Mouse (Mus musculus): ENCODE results near the gene Stx12. TPM values are rescaled to one million over a fixed set of nuclear protein-coding genes. Genes with fewer than 3 reads are reported as not detected.
"Not testable (repeated sequence)": the region's sequence is repeated elsewhere in the genome, so short reads cannot be mapped to it uniquely, and the experiment has no call there.

The Stx12 gene
- 61.6 and 63.4 TPM in 2 replicates for polyA plus RNA-seq (2015; fragmentation: Nextera tagmentation; extraction: Ambion mirVana)

GRCm38 (mm10) chr4:132884064-132884843 lies at the start of gene Stx12:
TSS of gene Stx12 (minus strand) at chr4:132884509.
- Histone ChIP-seq H3K4me3 (peak within 1 kb of the TSS; percentile 97), H3K36me3 (peaks cover 19% of the 10 kb centered on the region; the same call in 1 of the 2 replicates), H3K4me1 (peaks cover 18% of the 10 kb centered on the region), H3K27me3 (no peaks in the 10 kb centered on the region), H3K4me2 (peak within 1 kb of the TSS; percentile 83), H3K9ac (peak within 1 kb of the TSS; percentile 89), H3K27ac (peak within 1 kb of the TSS; percentile 88), H3K9me3 (no peaks in the 10 kb centered on the region)
- under 1% methylated on average over 72 of the region's 72 CpGs for WGBS
- peak; percentile 89 for ATAC-seq (ENCODE audit: insufficient number of reproducible peaks, low FRiP score, low TSS enrichment, low read depth)

- no peaks in the 10 kb centered on the region for H3K9me3 ChIP-seq
- no peaks in the 10 kb centered on the region for H3K36me3 ChIP-seq
- ATAC-seq (ENCODE audit: insufficient number of reproducible peaks, low FRiP score, low TSS enrichment, low read depth) = no peak
- WGBS = 78% methylated on average over 4 of the region's 4 CpGs
- H3K27ac ChIP-seq = no peak overlapping the region
- H3K4me3 ChIP-seq = no peak overlapping the region
- no peak overlapping the region for H3K4me2 ChIP-seq
- no peak overlapping the region for H3K9ac ChIP-seq
- H3K4me1 ChIP-seq = peaks cover 5% of the 10 kb centered on the region; the same call in 1 of the 2 replicates
- H3K27me3 ChIP-seq = no peaks in the 10 kb centered on the region
Measured at GRCm38 (mm10) chr4:132932752-132933404, 48.6 kb upstream of the Stx12 start.

GRCm38 (mm10) chr4:132930784-132931183 lies 46.5 kb upstream of the Stx12 start:
- WGBS = 7% methylated on average over 8 of the region's 8 CpGs
- no peak for ATAC-seq (ENCODE audit: insufficient number of reproducible peaks, low FRiP score, low TSS enrichment, low read depth)
- H3K4me3 ChIP-seq = no peak overlapping the region
- no peak overlapping the region for H3K27ac ChIP-seq
- H3K9me3 ChIP-seq = no peaks in the 10 kb centered on the region
- H3K9ac ChIP-seq = no peak overlapping the region
- H3K4me1 ChIP-seq = no peaks in the 10 kb centered on the region
- no peak overlapping the region for H3K4me2 ChIP-seq
- H3K36me3 ChIP-seq = no peaks in the 10 kb centered on the region
- H3K27me3 ChIP-seq = no peaks in the 10 kb centered on the region

DNA sequence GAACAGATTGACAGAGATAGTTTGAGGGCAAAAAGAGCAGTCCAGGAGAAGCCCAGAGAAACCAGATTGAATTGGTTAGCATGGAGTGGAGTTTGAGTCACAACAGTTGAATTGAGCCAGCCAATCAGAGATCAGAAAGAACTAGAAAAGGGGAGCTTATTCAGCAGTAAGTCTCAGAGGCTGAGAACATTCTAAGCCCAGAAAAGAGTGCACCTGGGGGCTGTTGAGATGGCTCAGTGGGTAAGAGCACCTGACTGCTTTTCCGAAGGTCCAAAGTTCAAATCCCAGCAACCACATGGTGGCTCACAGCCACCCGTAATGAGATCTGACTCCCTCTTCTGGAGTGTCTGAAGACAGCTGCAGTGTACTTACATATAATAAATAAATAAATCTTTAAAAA lies 42.2 kb upstream of the Stx12 start:
- not testable (repeated sequence) for H3K9ac ChIP-seq; H3K36me3 ChIP-seq; H3K4me3 ChIP-seq; ATAC-seq (ENCODE audit: insufficient number of reproducible peaks, low FRiP score, low TSS enrichment, low read depth); H3K27me3 ChIP-seq; H3K27ac ChIP-seq; H3K4me2 ChIP-seq; H3K9me3 ChIP-seq; H3K4me1 ChIP-seq
- WGBS = 74% methylated on average over 2 of the region's 2 CpGs

- H3K27me3 ChIP-seq = no peaks in the 10 kb centered on the region
- under 1% methylated on average over 48 of the region's 53 CpGs for WGBS
Measured at GRCm38 (mm10) chr4:132922558-132923008, 38.3 kb upstream of the Stx12 start, which contains the start of gene Fam76a. TSS of gene Fam76a (minus strand) at chr4:132922558.

DNA sequence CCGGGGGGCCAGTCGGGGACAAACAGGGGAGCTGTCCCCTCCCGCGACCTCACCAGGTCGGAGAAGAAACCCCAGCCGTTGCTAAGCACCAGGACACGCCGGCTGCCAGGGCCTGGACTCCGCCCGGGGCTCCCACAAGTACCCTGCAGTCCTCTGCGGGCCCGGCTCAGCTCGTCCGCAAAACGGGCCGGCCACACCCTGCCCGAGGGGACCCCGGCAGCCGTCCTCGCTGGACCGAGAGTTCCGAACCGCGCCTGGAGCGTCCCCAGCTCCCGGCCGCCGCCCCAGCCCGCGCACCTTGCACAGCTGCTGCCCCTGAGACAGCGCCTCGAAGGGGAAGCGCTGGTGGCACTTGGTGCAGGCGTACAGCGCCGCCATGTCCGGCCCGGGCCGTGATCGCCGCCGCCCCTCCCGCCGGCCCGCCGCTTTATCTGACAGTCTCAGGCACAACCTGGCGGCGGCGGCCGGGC lies 37.8 kb upstream of the Stx12 start:
- Histone ChIP-seq H3K4me3 (peak overlapping the region; percentile 92), H3K4me1 (peaks cover 11% of the 10 kb centered on the region), H3K27ac (peak overlapping the region; percentile 78), H3K9me3 (no peaks in the 10 kb centered on the region), H3K27me3 (no peaks in the 10 kb centered on the region), H3K4me2 (peak overlapping the region; percentile 70), H3K9ac (peak overlapping the region; percentile 92), H3K36me3 (peaks cover 22% of the 10 kb centered on the region)
- WGBS = under 1% methylated on average over 45 of the region's 50 CpGs
- peak; percentile 40 for ATAC-seq (ENCODE audit: insufficient number of reproducible peaks, low FRiP score, low TSS enrichment, low read depth)

More at GRCm38 (mm10) chr4:132922558-132923008, 38.3 kb upstream of the Stx12 start, which contains the start of gene Fam76a:
- Histone ChIP-seq H3K9me3 (no peaks in the 10 kb centered on the region), H3K9ac (peak within 1 kb of the TSS; percentile 92), H3K4me1 (peaks cover 11% of the 10 kb centered on the region), H3K4me3 (peak within 1 kb of the TSS; percentile 92), H3K27ac (peak within 1 kb of the TSS; percentile 88), H3K4me2 (peak within 1 kb of the TSS; percentile 77), H3K36me3 (peaks cover 18% of the 10 kb centered on the region; the same call in 1 of the 2 replicates)
- peak; percentile 99 for ATAC-seq (ENCODE audit: insufficient number of reproducible peaks, low FRiP score, low TSS enrichment, low read depth)

- Histone ChIP-seq H3K4me3 (peak overlapping the region; percentile 92), H3K9ac (peak overlapping the region; percentile 92; the same call in 1 of the 2 replicates), H3K36me3 (peaks cover 27% of the 10 kb centered on the region), H3K4me1 (peaks cover 11% of the 10 kb centered on the region), H3K4me2 (peak overlapping the region; percentile 70), H3K9me3 (no peaks in the 10 kb centered on the region), H3K27me3 (no peaks in the 10 kb centered on the region), H3K27ac (no peak overlapping the region)
- ATAC-seq (ENCODE audit: insufficient number of reproducible peaks, low FRiP score, low TSS enrichment, low read depth) = no peak
- WGBS = 38% methylated on average over 12 of the region's 12 CpGs
Measured at GRCm38 (mm10) chr4:132921488-132921887, 37.2 kb upstream of the Stx12 start.

DNA sequence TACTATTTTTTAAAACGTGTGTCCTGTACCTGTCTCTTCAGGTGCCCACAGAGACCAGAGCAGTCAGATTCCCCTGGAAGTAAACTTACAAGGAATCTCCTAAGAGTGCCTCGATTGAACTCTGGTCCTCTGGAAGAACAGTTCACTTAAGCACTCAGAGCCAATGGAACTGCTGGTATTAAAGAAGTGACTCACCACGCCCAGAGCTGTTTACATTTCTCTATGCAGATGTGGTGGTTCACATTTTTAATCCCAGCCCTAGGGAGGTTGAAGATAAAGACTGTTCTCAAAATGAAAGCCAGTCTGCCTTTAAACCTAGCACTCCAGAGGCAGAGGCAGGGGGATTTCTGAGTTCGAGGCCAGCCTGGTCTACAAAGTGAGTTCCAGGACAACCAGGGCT lies 35.9 kb upstream of the Stx12 start:
- no peaks in the 10 kb centered on the region for H3K27me3 ChIP-seq
- no peak overlapping the region for H3K4me3 ChIP-seq
- ATAC-seq (ENCODE audit: insufficient number of reproducible peaks, low FRiP score, low TSS enrichment, low read depth) = no peak
- no peak overlapping the region for H3K9ac ChIP-seq
- peaks cover 40% of the 10 kb centered on the region for H3K36me3 ChIP-seq
- peaks cover 11% of the 10 kb centered on the region for H3K4me1 ChIP-seq
- 82% methylated on average over 4 of the region's 4 CpGs for WGBS
- no peak overlapping the region for H3K4me2 ChIP-seq
- no peak overlapping the region for H3K27ac ChIP-seq
- H3K9me3 ChIP-seq = no peaks in the 10 kb centered on the region

DNA sequence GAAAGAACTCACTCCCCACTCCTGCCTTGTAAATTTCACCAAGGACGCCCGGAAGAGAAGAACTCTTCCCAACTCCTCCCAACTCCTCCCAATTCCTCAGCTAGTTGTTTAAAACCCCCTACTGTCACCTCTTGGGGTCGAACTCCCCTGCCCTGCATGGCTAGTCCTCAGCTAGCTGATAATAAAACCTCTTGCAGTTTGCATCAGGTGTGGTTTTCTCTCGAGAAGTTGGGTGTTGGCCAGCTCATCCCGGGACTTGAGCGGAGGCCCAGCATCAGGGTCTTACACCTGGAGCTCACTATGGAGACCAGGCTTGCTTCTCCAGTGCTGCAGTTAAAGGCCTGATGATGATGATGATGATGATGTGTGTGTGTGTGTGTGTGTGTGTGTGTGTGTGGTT lies 34.2 kb upstream of the Stx12 start:
- Histone ChIP-seq H3K4me1 (peaks cover 11% of the 10 kb centered on the region), H3K36me3 (peaks cover 56% of the 10 kb centered on the region)
- H3K4me3 ChIP-seq; H3K27ac ChIP-seq; H3K27me3 ChIP-seq; H3K4me2 ChIP-seq; ATAC-seq (ENCODE audit: insufficient number of reproducible peaks, low FRiP score, low TSS enrichment, low read depth); H3K9ac ChIP-seq; H3K9me3 ChIP-seq: not testable (repeated sequence)
- WGBS = 78% methylated on average over 6 of the region's 6 CpGs

DNA sequence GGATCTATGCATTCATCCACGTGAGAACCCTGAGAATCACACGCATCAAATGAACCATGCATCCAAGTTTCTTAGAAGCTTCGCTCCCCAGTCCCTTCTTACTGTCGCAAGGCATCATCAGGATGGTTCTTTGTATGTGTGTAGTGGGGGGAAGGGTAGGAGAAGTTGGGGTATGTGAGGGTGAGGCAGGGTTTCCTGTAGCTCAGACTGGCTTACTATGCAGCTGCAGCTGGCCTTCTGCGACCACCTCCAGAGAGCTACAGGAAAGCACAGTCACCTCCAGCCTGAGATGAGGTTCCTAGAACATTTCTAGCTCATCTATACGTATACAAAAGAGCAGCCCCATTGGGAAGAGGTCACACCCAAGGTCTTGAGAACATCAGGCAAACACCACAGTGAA lies 27.8 kb upstream of the Stx12 start:
- no peak overlapping the region for H3K27ac ChIP-seq
- H3K27me3 ChIP-seq = no peaks in the 10 kb centered on the region
- 94% methylated on average over 6 of the region's 6 CpGs for WGBS
- H3K36me3 ChIP-seq = peaks cover 84% of the 10 kb centered on the region
- no peak overlapping the region for H3K4me2 ChIP-seq
- no peak for ATAC-seq (ENCODE audit: insufficient number of reproducible peaks, low FRiP score, low TSS enrichment, low read depth)
- H3K9me3 ChIP-seq = no peaks in the 10 kb centered on the region
- no peaks in the 10 kb centered on the region for H3K4me1 ChIP-seq
- no peak overlapping the region for H3K4me3 ChIP-seq
- H3K9ac ChIP-seq = no peak overlapping the region

DNA sequence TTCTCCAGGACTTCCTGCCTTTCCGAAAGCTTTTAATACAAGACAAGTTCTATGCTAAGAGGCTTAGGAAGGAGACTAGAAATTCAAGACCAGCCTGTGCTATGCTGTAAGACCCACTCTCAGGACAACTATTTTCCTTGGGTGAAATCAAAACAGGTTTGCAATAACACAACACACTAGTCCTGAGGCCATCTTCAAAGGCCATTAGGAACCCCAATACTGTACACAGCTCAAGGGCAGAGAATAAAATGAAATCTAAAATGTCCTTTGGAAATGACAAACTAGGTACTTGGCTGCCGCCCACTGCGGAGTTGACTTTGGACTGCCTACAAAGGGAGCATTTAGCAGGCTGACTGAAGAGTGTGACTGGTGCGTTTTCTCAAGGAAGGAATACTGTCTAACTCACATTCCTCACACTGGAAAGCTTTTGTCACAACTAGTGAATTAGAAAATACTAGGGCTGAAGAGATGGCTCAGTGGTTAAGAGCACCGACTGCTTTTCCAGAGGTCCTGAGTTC lies 21.6 kb upstream of the Stx12 start:
- Histone ChIP-seq H3K4me3 (no peak overlapping the region), H3K27ac (no peak overlapping the region), H3K4me2 (no peak overlapping the region), H3K27me3 (no peaks in the 10 kb centered on the region), H3K36me3 (peaks cover 75% of the 10 kb centered on the region), H3K9ac (no peak overlapping the region), H3K9me3 (no peaks in the 10 kb centered on the region), H3K4me1 (no peaks in the 10 kb centered on the region)
- 85% methylated on average over 5 of the region's 5 CpGs for WGBS
- no peak for ATAC-seq (ENCODE audit: insufficient number of reproducible peaks, low FRiP score, low TSS enrichment, low read depth)
